Mouse (Mus musculus): ENCODE measurements at regions not wholly inside any gene's neighbourhood (a gene's known extent, or its start where the extent isn't known, plus 50 kb on each side); places are given as distances from the start of the nearest gene placed in this dataset.

- DNase-seq (ENCODE audit: low read depth, low spot score): no peak
Observed at GRCm38 (mm10) chr17:61018647-61019046, 1862.5 kb downstream of the Efna5 start.
